Mouse (Mus musculus) frontal cortex, adult (tissue): ENCODE data around the gene Wscd1.

Experiments
- ATAC-seq: cut with Nextera tagmentation; 2 replicates; pipeline ENCODE4 v1.9.2; 2017; ENCODE audit warnings: mild to moderate bottlenecking, moderate library complexity, mixed read lengths; ENCODE audit not compliant: low TSS enrichment

The Wscd1 gene

DNA sequence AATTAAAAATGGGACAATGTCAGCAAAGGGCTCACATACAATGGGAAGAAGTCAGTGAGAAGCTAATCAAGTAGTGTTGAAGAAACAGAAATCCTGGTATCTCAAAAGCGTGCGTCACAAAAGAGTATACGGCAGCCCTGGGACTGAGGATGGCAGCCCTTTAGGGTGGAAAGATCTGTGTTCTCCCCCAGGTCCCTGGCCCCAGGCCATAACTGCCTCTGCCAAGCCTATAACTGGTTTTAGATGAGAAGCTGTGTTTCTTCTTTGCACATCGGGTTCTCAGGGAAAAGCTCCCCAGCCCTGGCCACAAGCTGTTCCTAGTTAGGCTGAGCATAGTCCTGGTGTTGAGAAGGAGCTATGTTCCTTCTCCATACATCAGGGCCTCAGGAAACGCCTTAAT lies 72.3 kb downstream of the Wscd1 start:
- no peak for ATAC-seq

DNA sequence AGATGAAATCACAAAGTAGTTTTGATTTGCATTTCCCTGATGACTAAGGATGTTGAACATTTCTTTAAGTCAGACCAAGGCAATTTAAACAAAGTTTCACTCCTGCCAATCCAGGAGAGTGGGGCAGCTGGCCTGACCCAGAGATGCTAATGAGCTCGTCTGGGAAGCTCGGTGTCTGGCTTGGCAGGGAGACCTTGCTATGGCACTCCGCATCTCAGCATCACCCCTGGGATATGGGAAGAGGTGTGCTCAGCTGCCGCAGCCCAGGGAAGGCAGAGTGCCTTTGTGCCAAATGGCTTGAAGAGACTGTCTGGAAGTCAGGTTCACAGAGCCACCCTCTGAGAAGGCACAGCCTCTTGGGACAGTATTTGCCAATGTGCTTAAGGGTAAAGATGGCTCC lies 75.3 kb downstream of the Wscd1 start:
- ATAC-seq: no peak
